In genomic region chr8:105367107-105367506, GRCm38 (mm10) we compare ENCODE assay signal across 11 mouse cellular contexts. TPM values are rescaled to one million over a fixed set of nuclear protein-coding genes. Genes with fewer than 3 reads are reported as not detected.
A peak's percentile ranks its signal among the peaks of the same experiment; 100 is the strongest.
DNase-seq lines count a peak whose midpoint lies in the region; ATAC-seq and TF ChIP-seq lines count a peak whose summit lies in the region.
"Had no signal": no experiment of that assay in that cellular context is flagged by ENCODE, and none has a peak within 500 bp of the region (broad histone marks: within the 10 kb centered on the region; RNA-seq: fewer than 3 reads in every experiment).

No protein-coding gene starts in this region.

- no peak overlapping the region for H3K4me3 ChIP-seq in lung, postnatal 0 days (ENCODE audit: low read depth, low read length)
- H3K4me3 ChIP-seq in neural tube, embryonic 15.5 days (replicated peaks): no peak overlapping the region

- H3K27me3 ChIP-seq in lung, postnatal 0 days (replicated peaks; ENCODE audit: insufficient read depth, low read length): no peaks in the 10 kb centered on the region
- H3K27me3 ChIP-seq in neural tube, embryonic 15.5 days (replicated peaks): no peaks in the 10 kb centered on the region

- 75% methylated on average over 2 of the region's 2 CpGs for WGBS in lung, postnatal 0 days
- WGBS in neural tube, embryonic 15.5 days: 75% methylated on average over 2 of the region's 2 CpGs

- H3K9ac ChIP-seq in lung, postnatal 0 days (replicated peaks; ENCODE audit: low read depth): no peak overlapping the region
- no peak overlapping the region for H3K9ac ChIP-seq in neural tube, embryonic 15.5 days (replicated peaks)

- peak; percentile 71 for TF ChIP-seq CTCF in lung, postnatal 0 days (IDR thresholded peaks at IDR 0.05)

- H3K9me3 ChIP-seq in lung, postnatal 0 days (ENCODE audit: low read length): no peaks in the 10 kb centered on the region
- no peaks in the 10 kb centered on the region for H3K9me3 ChIP-seq in neural tube, embryonic 15.5 days (replicated peaks)

- no peak overlapping the region for H3K4me2 ChIP-seq in lung, postnatal 0 days (replicated peaks; ENCODE audit: low read depth, low read length)
- H3K4me2 ChIP-seq in neural tube, embryonic 15.5 days: no peak overlapping the region

- TF ChIP-seq EP300 in lung, postnatal 0 days (IDR thresholded peaks at IDR 0.05): no peak

- no peaks in the 10 kb centered on the region for H3K4me1 ChIP-seq in lung, postnatal 0 days (ENCODE audit: insufficient read depth, low read depth, low read length)
- peaks cover 5% of the 10 kb centered on the region; the same call in 1 of the 2 replicates for H3K4me1 ChIP-seq in neural tube, embryonic 15.5 days

- H3K36me3 ChIP-seq in lung, postnatal 0 days (ENCODE audit: insufficient read depth, low read length): no peaks in the 10 kb centered on the region
- peaks cover 34% of the 10 kb centered on the region for H3K36me3 ChIP-seq in neural tube, embryonic 15.5 days

- ATAC-seq in lung, postnatal 0 days: no peak
- ATAC-seq in neural tube, embryonic 15.5 days (ENCODE audit: low FRiP score): no peak
- ATAC-seq: midbrain, embryonic 16.5 days had no signal

- peak; percentile 32 for DNase-seq in embryo, embryonic 10 days (ENCODE audit: low spot score)
- no peak for DNase-seq in embryo, embryonic 9.5 days (ENCODE audit: extremely low spot score)
- peak; percentile 54 for DNase-seq in lung, postnatal 0 days (ENCODE audit: low spot score)
- DNase-seq in lung, postnatal 25 days (ENCODE audit: low spot score): no peak
- peak; percentile 51 for DNase-seq in NIH3T3 (ENCODE audit: low read depth)
- DNase-seq in retina, postnatal 1 day: peak; percentile 36
- no peak for DNase-seq in kidney, adult 8-10 months
- DNase-seq: heart, adult 11 months; right cerebral cortex, postnatal 4 days had no signal

- H3K27ac ChIP-seq in lung, postnatal 0 days (ENCODE audit: low read length): no peak overlapping the region
- H3K27ac ChIP-seq in neural tube, embryonic 15.5 days (replicated peaks): no peak overlapping the region

RNA-seq across cellular contexts. Expression of gene Plekhg4, which starts 6.0 kb away (rescaled TPM):
- polyA plus RNA-seq in lung, postnatal 0 days (2015; fragmentation: Nextera tagmentation; extraction: Ambion mirVana): 0.20 and 0.26 TPM in 2 replicates
- polyA plus RNA-seq in neural tube, embryonic 15.5 days (2015; fragmentation: Nextera tagmentation; extraction: Ambion mirVana): 1.7 and 2.4 TPM in 2 replicates

RNA-seq across cellular contexts. Expression of gene Slc9a5, which starts 18.5 kb away (rescaled TPM):
- 1.7 and 1.9 TPM in 2 replicates for polyA plus RNA-seq in lung, postnatal 0 days (2015; fragmentation: Nextera tagmentation; extraction: Ambion mirVana)
- polyA plus RNA-seq in neural tube, embryonic 15.5 days (2015; fragmentation: Nextera tagmentation; extraction: Ambion mirVana): 9.4 and 10.9 TPM in 2 replicates

RNA-seq across cellular contexts. Expression of gene Fhod1, which starts 19.4 kb away (rescaled TPM):
- 8.7 and 10.5 TPM in 2 replicates for polyA plus RNA-seq in lung, postnatal 0 days (2015; fragmentation: Nextera tagmentation; extraction: Ambion mirVana)
- 0.79 and 0.89 TPM in 2 replicates for polyA plus RNA-seq in neural tube, embryonic 15.5 days (2015; fragmentation: Nextera tagmentation; extraction: Ambion mirVana)

RNA-seq across cellular contexts. Expression of gene Tmem208, which starts 41.0 kb away (rescaled TPM):
- 116 and 141 TPM in 2 replicates for polyA plus RNA-seq in lung, postnatal 0 days (2015; fragmentation: Nextera tagmentation; extraction: Ambion mirVana)
- 141 and 159 TPM in 2 replicates for polyA plus RNA-seq in neural tube, embryonic 15.5 days (2015; fragmentation: Nextera tagmentation; extraction: Ambion mirVana)

RNA-seq across cellular contexts. Expression of gene Lrrc29, which starts 41.0 kb away (rescaled TPM):
- 4.2 and 7.5 TPM in 2 replicates for polyA plus RNA-seq in lung, postnatal 0 days (2015; fragmentation: Nextera tagmentation; extraction: Ambion mirVana)
- polyA plus RNA-seq in neural tube, embryonic 15.5 days (2015; fragmentation: Nextera tagmentation; extraction: Ambion mirVana): 0.55 and 1.2 TPM in 2 replicates

Comparison
In these comparisons a context has a peak if more than half of its experiments do, and no peak if none do; other contexts are left out.
1. DNase-seq: peak in embryo, embryonic 10 days (single experiment), lung, postnatal 0 days (single experiment), NIH3T3 (single experiment) and retina, postnatal 1 day (single experiment); none in embryo, embryonic 9.5 days (single experiment), lung, postnatal 25 days (single experiment) and kidney, adult 8-10 months (0 of 2).